Mouse (Mus musculus): ENCODE measurements around the gene Rab31.

Gene Rab31

DNA sequence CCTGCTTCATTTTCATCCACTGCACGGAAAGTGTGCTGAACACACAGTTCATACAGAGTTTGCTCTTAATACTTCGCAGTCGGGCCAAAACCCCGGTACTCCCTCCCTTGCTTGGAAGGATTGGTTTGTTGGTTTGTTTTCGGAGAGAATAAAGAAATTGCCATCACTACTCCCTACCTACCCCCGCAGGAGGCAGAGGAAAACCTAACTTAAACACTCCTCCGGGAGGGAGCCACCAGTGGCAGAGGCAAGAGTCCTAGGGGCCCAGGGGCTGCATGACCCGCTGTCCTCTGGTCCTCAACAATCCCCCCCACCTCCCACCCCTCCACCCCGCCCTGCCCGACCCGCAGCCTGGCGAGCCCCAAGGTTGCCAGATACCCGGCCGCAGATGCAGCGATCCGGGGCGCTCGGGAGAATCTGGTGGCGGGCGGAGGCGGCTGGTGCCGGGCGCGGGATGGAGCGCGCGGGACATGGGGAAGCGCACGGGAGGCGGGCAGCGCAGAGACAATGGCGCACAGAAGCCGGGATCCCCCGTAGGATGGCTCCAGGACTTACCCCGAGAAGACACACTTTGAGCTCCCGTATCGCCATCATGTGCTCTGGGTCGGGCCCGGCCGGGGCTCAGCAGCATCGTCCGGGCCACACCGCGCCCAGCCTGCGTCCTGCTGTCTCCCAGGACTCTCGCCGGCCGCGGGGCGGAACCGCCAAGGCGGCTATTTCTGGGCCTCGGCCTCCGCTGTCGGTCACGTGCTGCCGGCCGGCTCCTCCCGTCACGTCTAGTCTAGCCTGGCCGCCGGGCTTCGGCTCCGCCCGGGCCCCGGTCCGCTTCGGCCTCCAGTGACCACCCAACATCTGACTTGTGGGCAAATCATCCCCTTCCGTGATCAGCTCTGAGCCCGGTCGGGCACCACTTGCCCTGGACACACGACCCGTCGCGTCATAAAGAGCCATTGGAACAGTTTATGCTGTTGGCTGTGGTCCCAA is at the start of gene Rab31:
Rab31 (minus strand) TSS at position 802 of the 984 bp plus-strand sequence.
- peak; percentile 50 for DNase-seq

DNA sequence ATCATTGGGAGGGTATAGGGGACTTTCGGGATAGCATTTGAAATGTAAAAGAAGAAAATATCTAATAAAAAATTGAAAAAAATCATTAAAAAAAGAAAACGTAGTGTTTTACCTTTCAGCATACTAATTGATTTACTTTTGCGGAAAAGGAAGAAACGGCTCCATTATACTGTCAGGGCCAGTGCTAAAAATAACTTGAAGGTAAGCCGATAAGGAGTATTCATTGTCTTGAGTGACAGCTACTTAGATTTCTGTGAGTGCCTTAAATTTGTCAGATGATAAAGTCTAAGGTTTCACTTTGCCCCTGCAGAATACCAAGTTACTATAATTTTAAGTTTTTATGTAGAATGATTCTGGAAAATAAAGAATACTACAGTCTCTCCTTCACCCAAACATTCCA is 47.6 kb upstream of the Rab31 start:
- DNase-seq = no peak

GRCm38 (mm10) chr17:65813763-65814162 is 41.2 kb upstream of the Rab31 start:
- no peak for DNase-seq

DNA sequence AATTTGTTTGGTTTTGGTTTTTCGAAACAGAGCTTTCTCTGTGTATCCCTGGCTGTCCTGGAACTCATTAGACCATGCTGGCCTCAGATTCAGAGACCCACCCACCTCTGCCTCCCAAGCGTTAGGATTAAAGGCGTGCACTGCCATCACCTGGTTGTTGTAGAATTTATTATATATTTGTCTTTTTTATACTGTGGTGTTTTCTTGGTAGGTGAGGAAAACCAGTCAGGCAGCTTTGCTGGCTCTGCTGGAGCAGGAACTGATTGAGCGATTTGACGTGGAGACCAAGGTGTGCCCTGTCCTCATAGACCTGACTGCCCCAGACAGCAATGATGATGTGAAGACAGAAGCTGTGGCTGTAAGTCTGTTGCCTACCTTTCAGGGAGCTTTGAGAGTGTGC is 38.5 kb upstream of the Rab31 start:
- DNase-seq = no peak

DNA sequence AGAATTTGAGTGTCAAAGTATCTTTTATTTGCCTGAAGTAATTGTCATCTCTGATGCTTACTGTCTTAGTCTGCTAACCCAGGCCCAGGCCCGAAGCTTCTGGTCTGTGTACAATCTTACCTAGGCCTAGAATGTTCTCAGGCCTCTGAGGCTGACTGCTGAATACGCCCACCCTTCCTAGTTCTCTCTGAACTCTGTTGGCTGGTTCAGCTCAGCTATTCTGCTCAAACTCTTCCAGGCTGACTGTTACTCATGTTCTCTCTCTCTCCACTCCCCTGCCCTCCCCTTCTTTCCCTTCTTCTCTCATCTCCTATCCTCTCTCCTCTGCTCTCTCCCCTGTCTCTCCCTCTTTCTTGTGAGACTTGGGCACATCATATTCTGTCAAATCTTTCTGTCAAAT is 33.9 kb upstream of the Rab31 start:
- DNase-seq = no peak

DNA sequence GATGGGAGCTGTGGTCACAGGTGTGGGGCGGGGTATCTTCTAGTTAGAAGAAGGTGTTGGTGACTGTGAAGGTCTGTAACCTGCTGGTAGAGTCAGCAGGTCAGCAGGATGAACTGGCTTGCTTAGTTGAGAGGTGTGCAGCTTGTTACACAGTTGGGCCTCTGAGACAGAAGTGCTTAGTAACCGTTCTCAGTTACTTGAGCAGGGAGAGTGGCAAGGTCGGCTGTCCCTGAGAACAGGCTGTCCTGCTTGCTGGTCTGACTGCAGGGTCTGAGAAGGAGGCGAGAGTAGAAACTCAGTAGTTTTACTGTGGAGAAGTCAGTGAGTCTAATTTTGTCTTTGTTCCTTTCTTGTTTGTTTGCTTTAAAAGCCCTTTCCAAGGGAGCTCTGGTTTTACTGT is 33.4 kb upstream of the Rab31 start:
- no peak for DNase-seq

GRCm38 (mm10) chr17:65802026-65802425 is 29.5 kb upstream of the Rab31 start:
- DNase-seq = no peak

DNA sequence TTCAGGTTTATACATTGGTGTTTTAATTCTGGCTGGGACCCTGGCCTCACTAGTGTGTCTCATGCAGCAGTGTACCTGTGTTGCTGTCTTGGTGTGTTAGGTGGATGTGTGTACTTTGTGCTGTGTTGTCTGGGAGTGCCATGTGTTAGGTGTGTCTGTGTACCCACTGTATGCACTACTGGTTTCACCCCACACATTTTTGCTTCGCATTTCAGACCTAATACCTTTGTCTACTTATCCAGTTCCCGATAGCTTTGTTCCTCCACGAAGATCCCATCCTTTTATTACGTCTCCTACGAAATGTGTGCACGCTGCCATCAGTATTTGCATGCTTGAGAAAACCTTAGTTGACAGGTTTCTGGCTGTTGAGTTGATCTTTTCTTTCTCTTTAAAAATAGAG is 27.9 kb upstream of the Rab31 start:
- DNase-seq = no peak

GRCm38 (mm10) chr17:65799353-65799752 is 26.8 kb upstream of the Rab31 start:
- no peak for DNase-seq

GRCm38 (mm10) chr17:65798446-65798845 is 25.9 kb upstream of the Rab31 start:
- peak; percentile 48 for DNase-seq

- DNase-seq = no peak
These were observed 23.5 kb upstream of the Rab31 start for GRCm38 (mm10) chr17:65796056-65796455.

DNA sequence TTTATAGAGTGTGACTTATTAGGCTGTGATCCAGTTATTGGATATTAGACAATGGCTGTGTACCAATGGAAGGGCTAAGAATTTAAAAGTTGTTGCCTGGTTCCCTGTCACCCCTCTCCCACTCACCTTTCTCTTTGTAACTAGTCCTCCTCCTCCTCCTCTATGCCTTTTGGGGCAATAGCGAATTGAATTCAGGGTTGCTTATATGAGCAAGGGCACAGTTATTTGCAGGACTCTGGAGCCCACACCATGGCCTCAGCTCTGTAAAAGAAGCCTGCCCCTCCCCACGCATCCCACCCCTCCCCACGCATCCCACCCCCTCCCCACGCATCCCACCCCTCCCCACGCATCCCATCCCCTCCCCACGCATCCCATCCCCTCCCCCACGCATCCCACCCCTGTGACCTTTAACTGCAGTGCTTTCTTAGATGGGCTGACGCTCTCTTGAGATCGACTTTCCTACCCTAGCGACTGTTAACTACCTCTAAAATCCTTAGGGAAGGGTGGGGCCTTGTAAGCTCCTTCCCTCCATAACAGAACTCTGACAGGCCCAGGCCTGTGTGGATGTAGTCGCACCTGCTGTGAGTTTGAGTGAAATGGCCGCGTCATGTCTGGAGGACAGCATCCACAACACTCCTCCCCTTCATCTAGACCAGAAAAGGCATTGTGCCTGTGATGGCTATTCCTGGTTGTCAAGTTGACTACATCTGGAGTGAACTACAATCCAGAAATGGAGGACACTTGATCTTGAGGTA is 21.7 kb upstream of the Rab31 start:
- DNase-seq = no peak

DNA sequence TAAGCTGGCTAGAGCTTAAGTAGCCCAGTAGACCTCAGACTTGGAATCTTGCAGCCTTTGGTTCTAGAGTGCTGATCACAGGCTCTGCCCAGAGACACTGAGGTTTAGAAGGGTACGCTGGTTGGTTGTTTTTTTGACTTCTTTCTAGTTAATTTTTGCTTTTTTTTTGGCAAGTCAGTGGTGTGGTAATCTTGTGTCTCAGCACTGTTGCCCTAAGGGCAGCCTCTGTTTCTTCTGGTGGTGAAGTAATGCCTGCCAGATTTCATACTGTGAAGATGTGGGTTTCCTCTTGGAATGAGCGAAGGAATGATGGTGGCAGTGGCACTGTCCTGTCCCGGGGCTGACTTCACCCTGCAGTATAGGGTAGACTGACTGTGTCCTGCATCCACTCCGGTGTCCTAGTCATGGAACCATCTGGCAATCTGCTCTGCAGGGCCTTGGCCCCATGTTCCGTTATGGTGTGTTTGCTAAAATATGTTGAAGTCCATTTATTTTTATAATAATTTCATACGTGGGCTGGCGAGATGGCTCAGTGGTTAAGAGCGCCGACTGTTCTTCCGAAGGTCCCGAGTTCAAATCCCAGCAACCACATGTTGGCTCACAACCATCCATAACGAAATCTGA is 20.9 kb upstream of the Rab31 start:
- no peak for DNase-seq

DNA sequence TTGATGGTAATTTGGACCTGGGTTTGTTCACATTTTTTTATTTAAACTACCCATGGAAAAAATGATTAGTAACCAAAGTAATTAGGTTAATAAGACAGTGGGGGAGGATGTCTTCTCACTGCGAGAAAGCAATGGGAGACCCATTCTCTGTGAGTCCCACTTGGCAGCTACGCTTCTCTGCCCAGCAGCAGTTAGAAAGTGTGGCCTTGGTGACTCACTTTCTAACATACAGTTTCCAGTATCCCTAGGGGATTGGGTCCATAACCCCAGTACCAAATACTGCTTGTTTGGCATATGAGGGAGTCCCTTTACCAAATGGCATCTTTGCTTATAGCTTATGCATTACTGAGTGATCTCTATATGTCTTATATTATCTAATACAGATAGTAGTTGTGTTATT is 18.6 kb upstream of the Rab31 start:
- DNase-seq = no peak

DNA sequence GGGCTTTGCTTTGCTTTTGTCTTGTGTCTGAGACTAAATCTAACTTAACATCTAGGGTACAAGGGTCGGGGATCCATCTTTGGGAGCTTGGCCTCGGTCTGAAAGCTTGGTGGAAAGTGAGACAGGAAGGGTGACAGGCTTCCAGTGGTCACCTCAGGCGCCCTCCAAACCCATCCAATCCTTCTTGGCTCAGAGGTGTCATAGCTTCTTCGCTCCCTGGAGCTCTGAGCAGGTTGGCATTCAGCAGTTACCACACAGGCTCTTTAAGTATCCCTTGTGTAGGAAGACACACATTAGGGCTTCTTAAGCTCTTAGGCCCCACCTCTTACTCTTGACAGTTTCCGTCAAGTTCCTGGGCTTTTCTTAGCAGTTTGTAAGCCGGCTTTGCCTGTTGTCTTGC is 17.0 kb upstream of the Rab31 start:
- no peak for DNase-seq

DNA sequence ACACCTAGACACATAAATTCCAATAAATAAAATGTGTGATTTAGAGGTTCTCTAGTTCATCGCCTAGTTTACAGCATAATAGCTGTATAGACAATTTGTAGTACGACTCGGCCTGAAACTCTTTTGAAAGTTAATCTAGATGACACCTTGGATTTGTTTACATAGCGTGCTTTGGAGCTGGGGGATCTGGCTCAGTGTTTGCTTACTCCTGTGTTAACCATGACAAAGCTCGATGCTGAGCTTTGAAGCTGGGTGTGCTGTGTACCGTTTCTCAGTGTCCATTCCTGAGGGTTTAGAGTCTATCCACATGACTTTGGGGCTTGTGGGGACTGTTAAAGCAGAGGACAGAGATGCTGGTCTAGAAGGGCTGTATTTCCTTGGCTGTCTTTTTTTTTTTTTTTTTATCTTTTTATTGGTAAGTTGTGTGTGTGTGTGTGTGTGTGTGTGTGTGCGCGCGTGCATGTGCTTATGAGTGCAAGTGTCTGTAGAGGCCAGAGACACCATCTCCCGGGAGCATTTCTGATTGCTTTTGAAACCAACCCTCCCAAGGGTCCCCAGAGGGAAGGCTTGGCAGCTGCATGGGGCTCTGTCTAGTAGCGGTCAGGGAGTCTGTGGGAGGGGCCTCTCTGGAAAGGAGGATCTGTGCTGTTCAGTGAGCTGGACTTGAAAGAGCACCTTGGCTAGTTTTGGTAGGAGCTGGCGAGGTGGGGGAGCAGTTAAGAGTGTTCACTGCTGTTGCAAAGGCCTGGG is 16.2 kb upstream of the Rab31 start:
- DNase-seq = no peak

- DNase-seq = no peak
These were observed 14.7 kb upstream of the Rab31 start for GRCm38 (mm10) chr17:65787261-65787660.

DNA sequence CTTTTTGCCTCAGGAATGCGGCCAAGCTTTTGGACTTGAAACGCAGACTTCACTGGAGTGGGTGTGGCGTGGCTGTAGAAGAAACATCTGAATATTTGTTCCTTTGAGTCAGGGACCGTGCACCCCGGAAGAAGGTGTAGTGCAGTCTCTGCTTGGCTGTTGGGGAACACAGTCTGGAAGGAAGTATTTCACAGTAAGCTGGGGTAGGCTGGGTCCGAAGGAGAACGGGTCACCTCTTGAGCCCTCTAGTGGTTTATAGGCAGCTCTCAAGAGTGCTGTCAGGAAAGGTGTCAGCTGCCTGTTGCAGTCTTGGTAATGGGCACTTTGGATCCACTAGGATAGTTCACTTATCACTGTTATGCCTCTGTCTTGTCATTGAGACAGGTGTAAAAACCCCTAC is 13.7 kb upstream of the Rab31 start:
- no peak for DNase-seq

DNA sequence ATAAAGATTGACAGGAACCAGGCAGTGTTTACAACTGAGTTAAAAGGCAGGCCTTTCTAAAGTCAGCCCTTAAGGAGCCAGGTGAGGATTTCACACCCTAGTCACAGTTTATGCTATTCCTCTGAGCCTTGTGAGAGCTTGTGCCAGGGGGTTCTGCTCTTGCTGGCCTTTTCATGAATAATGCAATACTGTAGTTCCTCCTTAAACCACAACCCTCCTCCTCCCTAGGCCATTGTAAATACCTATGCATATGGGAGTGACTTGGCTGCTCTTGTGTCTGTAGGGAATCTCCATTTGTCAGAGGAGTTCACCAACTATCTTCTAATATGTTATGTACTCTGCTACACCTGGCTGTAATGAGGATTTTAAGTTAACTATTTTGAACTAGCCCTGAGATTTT is 13.2 kb upstream of the Rab31 start:
- no peak for DNase-seq

DNA sequence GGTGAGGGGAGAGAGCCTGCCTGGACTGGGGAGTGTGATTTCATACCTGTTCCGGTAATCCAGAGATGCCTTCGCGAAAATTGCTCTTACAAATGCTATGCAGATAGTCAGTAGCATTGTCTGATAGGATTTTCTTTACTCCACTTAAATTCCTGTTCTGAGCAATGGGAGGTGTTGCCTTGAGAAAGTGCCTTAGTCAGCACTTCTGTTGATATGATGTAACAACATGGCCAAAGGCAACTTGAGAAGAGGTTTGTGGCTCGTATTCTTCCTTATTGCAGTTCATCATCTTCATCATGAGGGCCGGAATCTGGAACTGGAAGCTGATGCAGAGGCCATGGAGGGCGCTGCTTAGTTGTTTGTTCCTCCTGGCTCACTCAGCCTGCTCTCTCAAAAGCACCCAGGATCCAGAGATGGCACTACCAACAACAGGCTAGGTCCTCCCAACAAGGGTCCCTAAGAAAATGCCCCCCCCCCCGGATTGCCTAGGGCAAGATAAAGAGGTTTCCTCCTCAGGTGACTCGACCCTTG is 12.1 kb upstream of the Rab31 start:
- DNase-seq = no peak

GRCm38 (mm10) chr17:65783182-65784161 is 10.9 kb upstream of the Rab31 start:
- peak; percentile 87 for DNase-seq

Measured in thymus, postnatal 4 days (tissue).